Mouse (Mus musculus): ENCODE data around the gene Dnase1l1. TPM values are rescaled to one million over a fixed set of nuclear protein-coding genes. Genes with fewer than 3 reads are reported as not detected.

The Dnase1l1 gene
- polyA plus RNA-seq, 1 experiment from 2014 or later, result 3.7 TPM

DNA sequence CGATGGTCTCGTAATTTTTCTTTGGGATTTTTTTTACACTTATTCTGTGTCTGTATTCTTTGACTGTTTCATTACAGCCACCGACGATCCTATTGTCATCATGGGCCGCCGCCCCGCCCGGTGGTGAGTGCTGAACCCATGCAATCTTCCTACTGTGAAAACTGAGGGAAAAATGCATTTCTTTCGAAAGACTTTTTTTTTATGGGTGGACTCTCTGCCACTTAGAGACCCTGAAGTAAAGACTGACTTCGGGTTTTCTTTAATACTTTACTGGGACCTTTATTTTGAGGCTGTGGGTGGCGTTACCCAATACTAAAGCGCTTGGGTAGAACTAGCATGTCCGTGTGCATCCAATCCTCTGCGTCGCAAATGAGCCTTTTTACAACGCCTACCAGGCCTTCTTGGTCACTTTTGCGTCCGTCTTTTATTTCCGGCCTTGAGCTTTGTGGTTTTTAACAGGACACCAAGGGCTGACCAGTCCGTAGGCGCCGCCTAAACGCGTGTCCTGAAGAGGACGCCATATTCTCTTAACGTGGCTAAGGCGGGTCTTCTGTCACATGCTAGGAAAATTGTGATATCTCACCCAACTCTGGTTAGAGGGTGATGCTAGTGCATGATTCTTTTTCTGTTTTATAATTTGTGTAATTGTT is 11.1 kb downstream of the Dnase1l1 start:
- 0 out of 2 replicates have a peak, but pooled peaks cover 3% of the 10 kb centered on the region for H3K36me3 ChIP-seq (ENCODE audit: control insufficient read depth, insufficient read depth, low read length)
- no peak overlapping the region for H3K27ac ChIP-seq (ENCODE audit: low read depth, low read length)
- H3K9ac ChIP-seq (replicated peaks; ENCODE audit: low read depth, low read length), result peak overlapping the region; percentile 50
- H3K9me3 ChIP-seq (ENCODE audit: control insufficient read depth, low read length), result no peaks in the 10 kb centered on the region
- peak overlapping the region; percentile 54 for H3K4me2 ChIP-seq (ENCODE audit: low read depth, low read length)
- H3K4me3 ChIP-seq (ENCODE audit: low read depth, low read length), result peak overlapping the region; percentile 54
- no peaks in the 10 kb centered on the region for H3K27me3 ChIP-seq (ENCODE audit: control insufficient read depth, insufficient read depth, low read length)
- 18% methylated on average over 27 of the region's 27 CpGs for WGBS
- ATAC-seq (ENCODE audit: low read depth), result no peak; the same call in 1 of the 2 replicates
- 0 out of 2 replicates have a peak, but pooled peaks cover 2% of the 10 kb centered on the region for H3K4me1 ChIP-seq (ENCODE audit: control insufficient read depth, insufficient read depth, low read length)

DNA sequence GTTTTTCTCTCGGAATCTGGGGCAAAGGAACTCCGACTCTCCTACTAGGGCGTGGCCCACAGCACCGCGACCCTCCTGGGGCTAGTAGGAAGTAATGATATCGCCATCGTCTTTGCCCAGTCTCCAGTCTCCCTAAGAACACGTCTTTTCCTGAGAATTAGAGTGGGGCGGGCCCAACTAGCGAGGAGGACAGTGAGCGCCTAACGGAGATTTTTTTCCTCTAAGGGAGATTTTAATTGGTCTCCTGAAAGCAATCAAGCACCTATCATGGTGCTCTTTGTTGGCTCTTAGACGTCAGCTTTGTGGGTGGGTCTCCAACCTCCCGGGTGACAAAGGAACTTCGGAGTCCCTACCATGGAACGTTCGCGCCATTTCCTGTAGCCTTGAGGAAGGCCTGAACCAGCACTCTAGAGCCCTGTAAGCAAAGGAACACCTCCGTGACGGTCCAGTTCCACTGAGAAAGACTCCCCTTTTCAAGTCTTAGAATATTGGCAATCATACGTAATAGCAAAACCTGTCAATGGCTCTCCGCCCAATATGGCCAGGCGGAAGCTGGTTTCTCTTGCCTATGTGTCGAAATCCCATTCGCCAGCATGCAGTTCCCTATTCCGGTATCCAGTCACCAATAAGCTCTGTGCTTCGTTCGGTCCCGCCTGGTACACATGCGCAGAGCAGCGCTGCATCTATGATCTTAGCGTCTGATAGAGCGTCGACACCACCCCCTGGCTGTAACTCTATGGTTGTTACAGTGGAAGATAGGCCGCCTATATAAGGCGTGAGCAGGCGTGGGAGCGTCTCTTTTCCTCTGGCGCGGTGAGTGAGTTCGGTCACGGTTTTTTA is 11.9 kb downstream of the Dnase1l1 start, which contains the start of gene Rpl10:
TSS of gene Rpl10 (plus strand) at position 751 of the 840 bp plus-strand sequence.
- no peaks in the 10 kb centered on the region for H3K27me3 ChIP-seq (ENCODE audit: control insufficient read depth, insufficient read depth, low read length)
- H3K27ac ChIP-seq (ENCODE audit: low read depth, low read length), result peak within 1 kb of the TSS; percentile 94
- H3K9me3 ChIP-seq (ENCODE audit: control insufficient read depth, low read length), result no peaks in the 10 kb centered on the region
- peak within 1 kb of the TSS; percentile 54 for H3K4me2 ChIP-seq (ENCODE audit: low read depth, low read length)
- H3K9ac ChIP-seq (replicated peaks; ENCODE audit: low read depth, low read length), result peak within 1 kb of the TSS; percentile 61
- H3K36me3 ChIP-seq (ENCODE audit: control insufficient read depth, insufficient read depth, low read length), result 0 out of 2 replicates have a peak, but pooled peaks cover 3% of the 10 kb centered on the region
- 0 out of 2 replicates have a peak, but pooled peaks cover 2% of the 10 kb centered on the region for H3K4me1 ChIP-seq (ENCODE audit: control insufficient read depth, insufficient read depth, low read length)
- H3K4me3 ChIP-seq (ENCODE audit: low read depth, low read length), result peak within 1 kb of the TSS; percentile 54
- ATAC-seq (ENCODE audit: low read depth), result peak; percentile 96
- 19% methylated on average over 42 of the region's 42 CpGs for WGBS

DNA sequence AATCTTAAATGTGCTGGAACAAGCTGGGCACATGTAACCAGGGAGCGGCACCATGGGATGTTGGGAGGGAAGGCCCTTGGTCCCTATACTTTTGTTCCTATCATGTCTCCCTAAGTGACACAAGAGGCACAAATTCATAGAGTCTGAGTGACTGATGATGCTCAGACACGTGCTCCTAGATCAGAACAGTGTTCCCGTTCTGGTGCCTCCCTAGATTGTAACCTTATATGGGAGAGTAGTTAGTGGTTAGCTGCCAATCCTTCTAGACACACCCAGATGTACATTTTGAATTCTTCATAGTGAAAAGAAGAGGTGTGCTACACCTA is 12.4 kb downstream of the Dnase1l1 start:
- peak overlapping the region; percentile 46 for H3K4me2 ChIP-seq (ENCODE audit: low read depth, low read length)
- H3K36me3 ChIP-seq (ENCODE audit: control insufficient read depth, insufficient read depth, low read length), result 0 out of 2 replicates have a peak, but pooled peaks cover 3% of the 10 kb centered on the region
- ATAC-seq (ENCODE audit: low read depth), result peak; percentile 18; the same call in 1 of the 2 replicates
- peak overlapping the region; percentile 54 for H3K4me3 ChIP-seq (ENCODE audit: low read depth, low read length)
- peak overlapping the region; percentile 94 for H3K27ac ChIP-seq (ENCODE audit: low read depth, low read length)
- WGBS, result 30% methylated on average over 3 of the region's 3 CpGs
- no peaks in the 10 kb centered on the region for H3K9me3 ChIP-seq (ENCODE audit: control insufficient read depth, low read length)
- H3K27me3 ChIP-seq (ENCODE audit: control insufficient read depth, insufficient read depth, low read length), result no peaks in the 10 kb centered on the region
- 0 out of 2 replicates have a peak, but pooled peaks cover 2% of the 10 kb centered on the region for H3K4me1 ChIP-seq (ENCODE audit: control insufficient read depth, insufficient read depth, low read length)
- peak overlapping the region; percentile 61 for H3K9ac ChIP-seq (replicated peaks; ENCODE audit: low read depth, low read length)

DNA sequence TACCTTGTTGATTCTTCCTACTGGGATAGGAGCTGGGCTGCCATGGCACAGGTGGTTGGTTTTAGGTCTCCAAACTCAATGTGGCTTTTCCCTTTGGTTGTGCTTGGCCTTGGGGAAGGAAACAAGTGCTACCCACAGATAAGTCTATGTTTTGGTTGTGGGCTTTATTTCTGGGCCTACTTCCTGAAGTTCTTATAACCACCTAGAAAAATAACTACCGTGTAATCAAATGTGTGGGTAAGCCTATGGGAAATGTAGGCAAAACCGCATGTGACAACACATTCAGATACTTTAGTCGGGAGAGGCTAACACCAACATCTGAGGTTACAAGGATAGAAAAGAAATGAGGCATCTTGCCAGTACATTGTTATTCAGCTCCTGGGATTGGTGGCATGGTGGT is 24.4 kb downstream of the Dnase1l1 start:
- peaks cover 2% of the 10 kb centered on the region for H3K36me3 ChIP-seq (ENCODE audit: control insufficient read depth, insufficient read depth, low read length)
- 0 out of 2 replicates have a peak, but pooled peaks cover 3% of the 10 kb centered on the region for H3K4me1 ChIP-seq (ENCODE audit: control insufficient read depth, insufficient read depth, low read length)
- H3K27ac ChIP-seq (ENCODE audit: low read depth, low read length), result no peak overlapping the region
- no peak overlapping the region for H3K9ac ChIP-seq (replicated peaks; ENCODE audit: low read depth, low read length)
- H3K27me3 ChIP-seq (ENCODE audit: control insufficient read depth, insufficient read depth, low read length), result no peaks in the 10 kb centered on the region
- no peak overlapping the region for H3K4me2 ChIP-seq (ENCODE audit: low read depth, low read length)
- H3K4me3 ChIP-seq (ENCODE audit: low read depth, low read length), result no peak overlapping the region
- H3K9me3 ChIP-seq (ENCODE audit: control insufficient read depth, low read length), result no peaks in the 10 kb centered on the region
- 91% methylated on average over 3 of the region's 3 CpGs for WGBS
- ATAC-seq (ENCODE audit: low read depth), result no peak

DNA sequence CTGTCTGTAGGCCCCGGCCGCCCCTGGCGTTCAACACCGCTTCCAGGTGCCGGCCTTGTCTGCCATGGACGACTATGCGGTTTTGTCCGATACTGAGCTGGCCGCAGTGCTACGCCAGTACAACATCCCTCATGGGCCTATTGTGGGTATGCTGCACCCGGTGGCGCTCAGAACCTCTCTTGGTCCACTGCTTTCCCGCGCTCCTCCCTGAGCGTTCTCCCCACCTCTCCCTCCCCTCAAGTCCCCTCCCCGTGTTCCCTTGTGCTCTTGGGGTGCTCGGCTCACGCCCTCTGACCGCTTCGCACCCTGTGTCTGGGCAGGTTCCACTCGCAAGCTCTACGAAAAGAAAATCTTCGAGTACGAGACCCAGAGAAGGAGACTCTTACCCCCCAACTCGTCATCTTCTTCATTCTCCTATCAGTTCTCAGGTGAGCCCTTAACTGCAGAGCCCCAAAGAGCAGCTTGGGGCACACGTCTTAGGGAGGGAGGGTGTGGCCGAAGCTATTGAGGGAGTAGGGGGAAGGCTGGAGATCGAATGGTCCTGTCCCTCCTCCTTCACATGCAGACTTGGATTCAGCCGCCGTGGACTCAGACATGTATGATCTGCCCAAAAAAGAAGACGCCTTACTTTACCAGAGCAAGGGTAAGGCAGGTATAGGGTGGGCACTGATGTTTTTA is 27.1 kb downstream of the Dnase1l1 start:
- Histone ChIP-seq H3K9me3 (ENCODE audit: control insufficient read depth, low read length) (no peaks in the 10 kb centered on the region), H3K27me3 (ENCODE audit: control insufficient read depth, insufficient read depth, low read length) (no peaks in the 10 kb centered on the region), H3K27ac (ENCODE audit: low read depth, low read length) (peak overlapping the region; percentile 82), H3K4me2 (ENCODE audit: low read depth, low read length) (peak overlapping the region; percentile 53), H3K4me3 (ENCODE audit: low read depth, low read length) (peak overlapping the region; percentile 46), H3K4me1 (ENCODE audit: control insufficient read depth, insufficient read depth, low read length) (0 out of 2 replicates have a peak, but pooled peaks cover 3% of the 10 kb centered on the region), H3K9ac (replicated peaks; ENCODE audit: low read depth, low read length) (peak overlapping the region; percentile 60), H3K36me3 (ENCODE audit: control insufficient read depth, insufficient read depth, low read length) (peaks cover 2% of the 10 kb centered on the region)
- 18% methylated on average over 28 of the region's 31 CpGs for WGBS
- peak; percentile 75; the same call in 1 of the 2 replicates for ATAC-seq (ENCODE audit: low read depth)

DNA sequence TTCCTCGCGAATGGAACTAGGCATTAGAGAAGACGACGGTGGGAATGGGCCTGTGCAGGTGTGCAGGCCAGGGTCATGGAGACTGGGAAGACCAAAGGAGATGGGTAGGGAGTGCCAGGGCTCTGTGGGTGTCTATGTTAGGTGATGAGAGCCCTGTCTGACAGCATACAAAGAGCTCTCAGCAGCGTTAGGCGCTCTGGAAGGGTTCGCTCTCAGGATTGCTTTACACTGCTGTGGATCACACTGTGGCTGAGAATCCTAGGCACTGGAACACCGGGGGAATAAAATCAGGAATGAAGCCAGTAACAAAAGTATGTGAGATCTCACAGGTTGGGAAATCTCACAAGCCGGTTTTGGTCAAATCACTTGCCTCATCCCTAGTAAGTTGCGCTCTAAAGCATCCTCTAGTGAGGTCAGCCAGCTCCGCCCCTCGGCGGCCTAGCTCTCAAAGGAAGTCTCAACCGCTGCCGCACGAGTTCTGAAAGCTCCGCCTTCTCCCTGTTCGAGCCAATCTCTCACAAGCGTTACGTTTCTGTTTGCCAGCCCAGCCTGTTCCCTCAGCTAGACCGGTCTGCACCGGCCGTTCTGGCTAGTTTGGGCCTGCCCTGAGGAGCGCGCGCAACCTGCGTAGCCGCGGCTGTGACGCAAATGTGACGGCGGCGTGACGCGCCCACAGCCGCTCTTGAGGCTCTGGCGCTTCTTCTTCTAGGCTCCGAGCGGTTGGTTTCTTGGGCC is 27.8 kb downstream of the Dnase1l1 start, which contains the start of gene Emd:
TSS of gene Emd (plus strand) at position 535 of the 735 bp plus-strand sequence.
- H3K27ac ChIP-seq (ENCODE audit: low read depth, low read length), result peak within 1 kb of the TSS; percentile 82
- H3K27me3 ChIP-seq (ENCODE audit: control insufficient read depth, insufficient read depth, low read length), result no peaks in the 10 kb centered on the region
- peak within 1 kb of the TSS; percentile 53 for H3K4me2 ChIP-seq (ENCODE audit: low read depth, low read length)
- H3K9me3 ChIP-seq (ENCODE audit: control insufficient read depth, low read length), result no peaks in the 10 kb centered on the region
- H3K9ac ChIP-seq (replicated peaks; ENCODE audit: low read depth, low read length), result peak within 1 kb of the TSS; percentile 60
- peak; percentile 98 for ATAC-seq (ENCODE audit: low read depth)
- 0 out of 2 replicates have a peak, but pooled peaks cover 3% of the 10 kb centered on the region for H3K4me1 ChIP-seq (ENCODE audit: control insufficient read depth, insufficient read depth, low read length)
- 27% methylated on average over 39 of the region's 39 CpGs for WGBS
- peaks cover 2% of the 10 kb centered on the region for H3K36me3 ChIP-seq (ENCODE audit: control insufficient read depth, insufficient read depth, low read length)
- peak within 1 kb of the TSS; percentile 46 for H3K4me3 ChIP-seq (ENCODE audit: low read depth, low read length)

DNA sequence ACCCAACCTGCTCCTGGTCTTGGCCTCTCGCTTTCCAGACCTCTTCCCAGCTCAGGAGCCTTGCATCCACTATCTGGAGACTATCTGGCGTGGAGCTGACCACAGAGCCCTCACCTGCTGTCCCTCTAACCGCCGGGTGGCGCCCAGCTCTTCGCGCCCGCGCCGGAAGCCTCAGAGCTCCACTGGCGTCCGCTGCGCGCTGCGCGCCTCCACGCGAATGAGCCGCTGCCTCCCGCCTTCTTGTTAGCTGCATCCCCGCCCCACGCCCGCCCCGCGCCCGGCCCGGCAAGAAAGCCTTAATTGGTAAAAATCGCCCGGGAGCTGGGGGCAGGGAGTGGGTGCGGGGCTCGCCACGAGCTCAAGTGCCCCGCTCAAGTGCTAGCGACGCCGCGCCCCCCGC is 32.5 kb downstream of the Dnase1l1 start, which contains the start of gene Flna:
TSS of gene Flna (minus strand) at position 206 of the 400 bp plus-strand sequence.
- H3K9me3 ChIP-seq (ENCODE audit: control insufficient read depth, low read length), result no peaks in the 10 kb centered on the region
- H3K4me1 ChIP-seq (ENCODE audit: control insufficient read depth, insufficient read depth, low read length), result no peaks in the 10 kb centered on the region
- H3K9ac ChIP-seq (replicated peaks; ENCODE audit: low read depth, low read length), result peak within 1 kb of the TSS; percentile 41; the same call in 1 of the 2 replicates
- no peak for ATAC-seq (ENCODE audit: low read depth)
- H3K27me3 ChIP-seq (ENCODE audit: control insufficient read depth, insufficient read depth, low read length), result no peaks in the 10 kb centered on the region
- H3K36me3 ChIP-seq (ENCODE audit: control insufficient read depth, insufficient read depth, low read length), result no peaks in the 10 kb centered on the region
- WGBS, result 11% methylated on average over 38 of the region's 38 CpGs
- H3K4me2 ChIP-seq (ENCODE audit: low read depth, low read length), result peak within 1 kb of the TSS; percentile 50
- H3K27ac ChIP-seq (ENCODE audit: low read depth, low read length), result no peak within 1 kb of the TSS
- peak within 1 kb of the TSS; percentile 39 for H3K4me3 ChIP-seq (ENCODE audit: low read depth, low read length)

DNA sequence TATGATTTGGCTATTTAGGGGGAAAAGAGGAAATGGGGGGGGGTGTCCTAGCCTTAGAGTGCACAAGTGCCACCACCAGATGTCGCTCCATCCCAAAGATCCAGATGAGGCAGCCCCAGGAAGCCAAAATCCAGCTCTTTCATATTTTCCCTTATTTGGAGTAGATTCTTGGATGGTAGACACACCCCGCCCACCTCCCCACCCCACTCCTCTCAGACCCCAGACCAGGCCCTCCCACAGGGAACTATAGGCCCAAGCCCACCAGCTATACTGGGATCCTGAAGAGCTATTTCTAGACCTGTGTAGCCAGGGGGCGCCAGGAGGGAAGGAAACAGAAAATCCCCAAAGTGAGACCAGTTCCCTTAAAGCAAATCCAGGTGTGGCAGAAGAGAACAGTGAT is 33.5 kb downstream of the Dnase1l1 start:
- no peak for ATAC-seq (ENCODE audit: low read depth)
- Histone ChIP-seq H3K27me3 (ENCODE audit: control insufficient read depth, insufficient read depth, low read length) (no peaks in the 10 kb centered on the region), H3K27ac (ENCODE audit: low read depth, low read length) (no peak overlapping the region), H3K4me1 (ENCODE audit: control insufficient read depth, insufficient read depth, low read length) (peaks cover 6% of the 10 kb centered on the region; the same call in 1 of the 2 replicates), H3K4me3 (ENCODE audit: low read depth, low read length) (no peak overlapping the region), H3K9ac (replicated peaks; ENCODE audit: low read depth, low read length) (no peak overlapping the region), H3K36me3 (ENCODE audit: control insufficient read depth, insufficient read depth, low read length) (no peaks in the 10 kb centered on the region), H3K4me2 (ENCODE audit: low read depth, low read length) (0 out of 2 replicates have a peak overlapping the region, but pooled peaks have one; percentile 50), H3K9me3 (ENCODE audit: control insufficient read depth, low read length) (no peaks in the 10 kb centered on the region)
- 17% methylated on average over 3 of the region's 3 CpGs for WGBS
